Comparison of ENCODE assay signal across 12 mouse cellular contexts in the genomic region with DNA sequence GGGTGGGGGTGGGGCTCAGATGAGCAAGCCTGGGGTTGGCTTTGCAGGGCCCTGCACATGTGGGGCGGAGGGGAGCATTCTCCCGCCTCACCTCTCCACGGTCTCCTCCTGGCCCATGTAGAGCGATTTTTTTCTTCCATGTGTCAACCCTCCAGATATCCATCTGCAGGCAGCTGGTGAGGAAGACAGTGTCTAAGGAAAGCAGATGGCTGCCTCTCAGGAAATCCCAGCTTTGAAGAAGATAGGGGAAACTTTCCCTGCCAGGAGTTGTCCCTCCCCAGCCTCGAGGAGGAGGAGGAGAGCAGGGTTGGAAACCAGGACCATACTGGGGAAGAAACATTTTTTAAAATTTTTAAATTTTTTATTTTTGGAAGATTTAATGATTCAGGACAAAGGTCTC.
"Had no signal": no experiment of that assay in that cellular context is flagged by ENCODE, and none has a peak within 500 bp of the region (broad histone marks: within the 10 kb centered on the region; RNA-seq: fewer than 3 reads in every experiment).

No protein-coding gene starts in this region.

- H3K4me2 ChIP-seq: intestine, embryonic 15.5 days; limb, embryonic 13.5 days; neural tube, embryonic 13.5 days had no signal

- H3K4me1 ChIP-seq: midbrain, embryonic 10.5 days; neural tube, embryonic 13.5 days had no signal

- H3K36me3 ChIP-seq: intestine, embryonic 15.5 days; limb, embryonic 13.5 days; midbrain, embryonic 10.5 days; neural tube, embryonic 13.5 days had no signal

- H3K9ac ChIP-seq: intestine, embryonic 15.5 days; limb, embryonic 13.5 days; liver, embryonic 14.5 days; neural tube, embryonic 13.5 days had no signal

- DNase-seq: kidney, adult 18-20 months; kidney, postnatal 14 days; midbrain, embryonic 14.5 days; retina, postnatal 1 day; right cerebral cortex, postnatal 4 days; spleen, adult 18-20 months; thymus, postnatal 4 days had no signal

- H3K27ac ChIP-seq: liver, embryonic 14.5 days; midbrain, embryonic 10.5 days; neural tube, embryonic 13.5 days had no signal

- ATAC-seq: intestine, embryonic 15.5 days had no signal

- H3K4me3 ChIP-seq: intestine, embryonic 15.5 days; limb, embryonic 13.5 days; midbrain, embryonic 10.5 days; neural tube, embryonic 13.5 days had no signal

- H3K27me3 ChIP-seq: intestine, embryonic 15.5 days; limb, embryonic 13.5 days; neural tube, embryonic 13.5 days had no signal

- H3K9me3 ChIP-seq: intestine, embryonic 15.5 days; limb, embryonic 13.5 days; midbrain, embryonic 10.5 days; neural tube, embryonic 13.5 days had no signal
